Mouse (Mus musculus): ENCODE data around the gene Ydjc.

- TF ChIP-seq CTCF (IDR thresholded peaks at IDR 0.05; ENCODE audit: borderline replicate concordance, insufficient read depth, low read depth, low read length) (no peak), POLR2A (IDR thresholded peaks at IDR 0.05; ENCODE audit: borderline replicate concordance, insufficient read depth, low read length) (no peak)
Measured at GRCm38 (mm10) chr16:17177623-17178170, 33.3 kb downstream of the Ydjc start.

All from cerebellum, adult 2 months (tissue).